Mouse (Mus musculus) liver, embryonic 16.5 days (tissue): ENCODE results near the gene Cpsf7. TPM values are rescaled to one million over a fixed set of nuclear protein-coding genes. Genes with fewer than 3 reads are reported as not detected.

ENCODE experiments used
- ATAC-seq: fragments of 200-750 bp; cut with Nextera tagmentation; 2 replicates; pipeline ENCODE4 v1.8.0; 2017; ENCODE audit warnings: low read depth, mild to moderate bottlenecking, moderate number of reproducible peaks, moderate library complexity
- H3K27ac ChIP-seq: fragments of 300-500 bp; sonication (generic); 2 replicates; pipeline ENCODE4 v1.5.1; 2014; ENCODE audit warnings: mild to moderate bottlenecking, low read length
- H3K27me3 ChIP-seq: fragments of 300-500 bp; sonication (generic); 2 replicates; pipeline ENCODE4 v1.6.1; 2014; ENCODE audit warnings: low read depth, low read length, mixed read lengths; ENCODE audit not compliant: control insufficient read depth, insufficient read depth
- H3K36me3 ChIP-seq: fragments of 300-500 bp; sonication (generic); 2 replicates; pipeline ENCODE4 v1.6.1; 2014; ENCODE audit warnings: mild to moderate bottlenecking; ENCODE audit not compliant: control insufficient read depth, insufficient read depth
- H3K4me1 ChIP-seq: fragments of 300-500 bp; sonication (generic); 2 replicates; pipeline ENCODE4 v1.6.1; 2014; ENCODE audit warnings: low read depth, low read length, mixed read lengths; ENCODE audit not compliant: control insufficient read depth
- H3K4me2 ChIP-seq: fragments of 300-500 bp; sonication (generic); 2 replicates; pipeline ENCODE4 v1.6.1; 2014; ENCODE audit warnings: low read depth, low read length, mixed read lengths
- H3K4me3 ChIP-seq: fragments of 300-500 bp; sonication (generic); 2 replicates; pipeline ENCODE4 v1.5.1; 2014; ENCODE audit warnings: low read depth, mild to moderate bottlenecking, low read length
- H3K9ac ChIP-seq: fragments of 300-500 bp; sonication (generic); 2 replicates; pipeline ENCODE4 v1.6.1; 2014; ENCODE audit warnings: low read depth, low read length
- H3K9me3 ChIP-seq: fragments of 300-500 bp; sonication (generic); replicated peaks from 2 replicates; pipeline ENCODE4 v1.6.1; 2016; ENCODE audit warnings: low read length; ENCODE audit not compliant: control insufficient read depth
- WGBS: fragments of 180-500 bp; shearing (Covaris S2); extraction: QIAGEN DNeasy Blood & Tissue Kit; methylation state at CpG from one replicate; pipeline ENCODE4 v1.1.7; 2014; ENCODE audit not compliant: insufficient replicate concordance; 5-methylcytosine and 5-hydroxymethylcytosine counted together
- polyA plus RNA-seq: library from polyadenylated mRNA; unstranded; fragments of >200 nt; fragmentation: Nextera tagmentation; extraction: Ambion mirVana; gene quantifications from 2 replicates; pipeline ENCODE4 v1.2.1, GENCODE M21; 2015

The Cpsf7 gene
- polyA plus RNA-seq, 1 experiment from 2014 or later: 14.0 TPM

DNA sequence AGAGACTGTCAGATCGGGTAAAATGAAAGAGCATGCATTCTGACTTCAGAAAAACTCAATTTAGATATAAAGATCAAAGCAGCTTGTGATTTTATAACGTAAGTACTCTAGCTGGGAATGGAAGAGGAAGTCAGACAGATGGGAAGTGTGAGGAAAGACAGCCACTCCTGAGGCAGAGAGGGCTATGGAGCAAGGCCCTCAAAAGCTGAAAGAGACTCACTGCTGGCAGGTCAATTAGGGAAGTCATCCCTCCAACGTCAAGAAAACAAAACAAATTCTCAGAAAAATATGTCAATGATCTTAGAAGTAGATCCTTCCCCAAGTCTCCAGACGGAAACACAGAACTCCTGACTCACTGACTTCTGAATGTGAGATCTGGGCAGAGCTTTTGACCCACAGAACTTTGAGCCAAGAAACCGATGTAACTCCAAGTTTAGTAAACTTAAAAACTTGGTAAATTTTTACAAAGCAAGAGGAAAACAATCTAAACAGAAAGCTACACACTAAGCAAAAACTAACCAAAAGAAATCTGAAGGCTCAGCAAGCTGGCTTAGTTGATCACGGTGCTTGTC is 14.2 kb upstream of the Cpsf7 start:
- WGBS: 65% methylated on average over 6 of the region's 6 CpGs
- ATAC-seq: no peak
- H3K4me3 ChIP-seq: no peak overlapping the region
- H3K27me3 ChIP-seq: no peaks in the 10 kb centered on the region
- H3K36me3 ChIP-seq: peaks cover 13% of the 10 kb centered on the region
- H3K4me1 ChIP-seq: no peaks in the 10 kb centered on the region
- H3K27ac ChIP-seq: no peak overlapping the region
- no peaks in the 10 kb centered on the region for H3K9me3 ChIP-seq
- H3K9ac ChIP-seq: no peak overlapping the region
- H3K4me2 ChIP-seq: no peak overlapping the region

DNA sequence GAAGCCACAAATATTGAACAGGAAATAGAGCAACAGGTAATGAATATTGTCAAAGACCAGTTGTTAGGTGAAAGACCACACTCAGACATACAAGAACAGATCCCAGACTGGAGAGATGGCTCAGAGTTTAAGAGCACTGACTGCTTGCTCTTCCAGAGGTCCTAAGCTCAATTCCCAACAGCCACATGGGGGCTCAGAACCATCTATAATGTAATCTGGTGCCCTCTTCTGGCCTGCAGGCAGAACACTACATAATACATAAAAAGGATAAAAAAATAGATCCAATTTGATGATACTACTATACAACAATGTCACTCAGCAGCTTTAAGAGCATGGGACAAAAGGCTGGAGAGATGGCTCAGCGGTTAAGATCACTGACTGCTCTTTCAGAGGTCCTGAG is 4.7 kb upstream of the Cpsf7 start:
- Histone ChIP-seq H3K4me3 (no peak overlapping the region), H3K4me2 (no peak overlapping the region), H3K4me1 (peaks cover 15% of the 10 kb centered on the region), H3K9me3 (no peaks in the 10 kb centered on the region), H3K27me3 (no peaks in the 10 kb centered on the region), H3K9ac (no peak overlapping the region), H3K36me3 (peaks cover 15% of the 10 kb centered on the region), H3K27ac (no peak overlapping the region)
- no peak for ATAC-seq
- 54% methylated on average over 1 of the region's 1 CpGs for WGBS

DNA sequence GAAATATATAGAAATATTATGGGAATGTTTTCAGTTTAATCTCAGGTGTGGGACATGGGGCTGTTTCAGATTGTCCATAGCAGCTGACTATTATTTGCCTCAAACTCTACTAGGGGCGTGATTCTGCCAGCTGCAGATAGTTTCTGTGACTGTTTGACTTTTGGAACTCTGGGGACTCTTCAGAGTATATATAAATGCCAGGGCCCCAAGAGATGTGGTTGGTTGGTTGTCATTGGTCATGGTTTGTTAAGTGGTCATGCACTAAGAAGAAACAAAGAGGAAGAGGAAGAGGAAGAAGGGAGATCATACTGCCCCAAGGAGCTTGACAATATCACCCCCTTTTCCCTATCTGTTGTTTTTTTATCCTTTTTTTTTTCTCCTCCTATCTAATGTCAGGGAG is 3.1 kb upstream of the Cpsf7 start:
- Histone ChIP-seq H3K4me1 (peaks cover 23% of the 10 kb centered on the region), H3K4me3 (no peak overlapping the region), H3K9ac (no peak overlapping the region), H3K9me3 (no peaks in the 10 kb centered on the region), H3K27me3 (no peaks in the 10 kb centered on the region), H3K4me2 (no peak overlapping the region), H3K27ac (no peak overlapping the region), H3K36me3 (peaks cover 6% of the 10 kb centered on the region)
- WGBS: 59% methylated on average over 1 of the region's 1 CpGs
- ATAC-seq: no peak

DNA sequence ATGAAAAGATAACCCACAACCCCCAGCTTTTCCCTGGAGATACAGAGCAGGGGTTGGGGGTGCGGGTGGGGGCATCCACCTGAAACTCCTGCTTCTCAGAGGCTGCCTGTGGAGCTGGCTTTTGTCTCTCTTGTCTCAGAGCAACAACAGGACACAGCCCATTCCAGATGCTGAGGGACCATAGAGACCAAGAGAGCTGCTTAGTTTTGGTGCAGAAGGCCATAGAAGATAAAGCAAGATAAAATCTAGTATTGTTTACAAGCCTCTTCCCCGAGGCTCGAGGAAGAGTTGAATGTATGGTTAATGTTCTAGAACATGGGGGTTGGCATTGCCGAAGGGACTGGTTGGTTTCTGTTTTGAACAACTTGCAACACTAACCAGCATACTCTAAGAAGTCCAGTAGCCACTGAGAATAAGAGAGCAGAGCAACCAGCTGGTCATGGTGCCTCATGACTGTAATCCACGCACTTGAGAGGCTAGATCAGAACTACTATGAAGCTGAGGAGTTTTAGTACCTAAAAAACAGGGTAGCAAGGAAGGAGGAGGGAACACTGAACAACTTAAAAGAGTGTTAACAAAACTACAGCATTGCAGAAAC is 1.5 kb upstream of the Cpsf7 start:
- H3K4me3 ChIP-seq: peak overlapping the region; percentile 42
- WGBS: 26% methylated on average over 5 of the region's 5 CpGs
- H3K9ac ChIP-seq: peak overlapping the region; percentile 62
- peaks cover 6% of the 10 kb centered on the region for H3K36me3 ChIP-seq
- no peaks in the 10 kb centered on the region for H3K9me3 ChIP-seq
- H3K4me2 ChIP-seq: peak overlapping the region; percentile 91
- no peaks in the 10 kb centered on the region for H3K27me3 ChIP-seq
- H3K27ac ChIP-seq: peak overlapping the region; percentile 69
- peaks cover 28% of the 10 kb centered on the region for H3K4me1 ChIP-seq
- no peak for ATAC-seq

DNA sequence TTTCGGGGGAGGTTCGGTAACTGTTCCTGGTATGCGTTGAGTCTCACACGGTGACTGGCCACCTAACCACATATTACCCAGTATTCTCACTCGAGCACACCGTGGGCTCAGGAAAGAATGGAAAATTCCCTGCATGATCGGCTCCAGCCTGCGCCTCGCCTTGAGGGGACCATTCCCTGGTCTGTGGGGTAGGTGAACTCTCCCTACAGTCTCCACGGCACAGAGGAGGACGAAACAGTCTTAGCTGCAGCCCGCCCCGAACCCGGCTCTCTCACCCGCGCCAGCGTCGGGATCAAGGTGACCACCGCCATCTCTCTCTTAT is 321 bp upstream of the Cpsf7 start:
- 0% methylated on average over 19 of the region's 19 CpGs for WGBS
- peak overlapping the region; percentile 91 for H3K4me2 ChIP-seq

DNA sequence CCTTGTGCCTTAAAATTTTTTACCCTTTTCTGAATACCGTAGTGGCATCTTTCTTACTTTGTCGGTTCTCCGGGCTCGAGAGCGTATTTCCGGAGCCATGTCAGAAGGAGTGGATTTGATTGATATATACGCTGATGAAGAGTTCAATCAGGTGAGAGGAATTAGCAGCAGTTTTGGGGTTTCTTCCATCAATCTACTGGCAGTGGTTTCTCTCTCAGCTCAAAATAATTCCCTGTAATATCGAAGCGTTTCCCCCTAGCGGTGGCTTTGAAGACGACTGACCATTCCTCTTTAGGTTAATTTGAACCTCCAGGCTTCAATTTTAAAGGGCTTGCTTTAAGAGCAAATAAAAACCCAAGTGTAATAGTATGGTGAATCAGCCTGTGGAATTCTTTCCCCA is 844 bp downstream of the Cpsf7 start, which contains the start of gene Sdhaf2:
Sdhaf2 (minus strand) TSS at position 233 of the 400 bp plus-strand sequence.
- Histone ChIP-seq H3K36me3 (peaks cover 17% of the 10 kb centered on the region), H3K4me2 (peak within 1 kb of the TSS; percentile 91), H3K9me3 (no peaks in the 10 kb centered on the region), H3K4me1 (peaks cover 26% of the 10 kb centered on the region), H3K4me3 (peak within 1 kb of the TSS; percentile 99), H3K27ac (peak within 1 kb of the TSS; percentile 98), H3K9ac (peak within 1 kb of the TSS; percentile 99), H3K27me3 (no peaks in the 10 kb centered on the region)
- no peak for ATAC-seq
- under 1% methylated on average over 11 of the region's 11 CpGs for WGBS

More for the DNA sequence above, 321 bp upstream of the Cpsf7 start:
- no peak for ATAC-seq
- Histone ChIP-seq H3K4me3 (peak overlapping the region; percentile 99), H3K36me3 (peaks cover 7% of the 10 kb centered on the region), H3K4me1 (peaks cover 28% of the 10 kb centered on the region), H3K27ac (peak overlapping the region; percentile 98), H3K9ac (peak overlapping the region; percentile 99), H3K9me3 (no peaks in the 10 kb centered on the region), H3K27me3 (no peaks in the 10 kb centered on the region)

DNA sequence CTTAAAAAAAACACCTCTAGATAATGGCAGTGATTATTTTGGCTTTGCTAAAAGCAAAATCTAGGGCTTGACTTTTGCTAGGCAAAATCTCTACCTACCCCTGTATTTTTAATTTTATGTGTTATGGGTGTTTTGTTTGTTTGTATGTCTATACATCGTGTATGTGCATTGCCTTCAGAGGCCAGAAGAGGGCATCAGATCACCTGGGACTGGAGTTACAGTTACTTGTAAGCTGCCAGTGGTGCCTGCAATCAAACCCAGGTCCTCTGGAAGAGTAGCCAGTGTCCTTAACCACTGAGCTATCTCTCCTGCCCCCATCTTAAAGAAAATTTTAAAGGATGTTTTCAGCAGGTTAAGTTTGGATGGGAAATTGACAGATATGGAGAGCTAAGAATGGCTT is 5.0 kb downstream of the Cpsf7 start:
- Histone ChIP-seq H3K4me2 (no peak overlapping the region), H3K9ac (no peak overlapping the region), H3K4me3 (no peak overlapping the region), H3K4me1 (peaks cover 13% of the 10 kb centered on the region), H3K27me3 (no peaks in the 10 kb centered on the region), H3K36me3 (peaks cover 49% of the 10 kb centered on the region), H3K27ac (no peak overlapping the region), H3K9me3 (no peaks in the 10 kb centered on the region)
- WGBS: 95% methylated on average over 1 of the region's 1 CpGs
- ATAC-seq: no peak

DNA sequence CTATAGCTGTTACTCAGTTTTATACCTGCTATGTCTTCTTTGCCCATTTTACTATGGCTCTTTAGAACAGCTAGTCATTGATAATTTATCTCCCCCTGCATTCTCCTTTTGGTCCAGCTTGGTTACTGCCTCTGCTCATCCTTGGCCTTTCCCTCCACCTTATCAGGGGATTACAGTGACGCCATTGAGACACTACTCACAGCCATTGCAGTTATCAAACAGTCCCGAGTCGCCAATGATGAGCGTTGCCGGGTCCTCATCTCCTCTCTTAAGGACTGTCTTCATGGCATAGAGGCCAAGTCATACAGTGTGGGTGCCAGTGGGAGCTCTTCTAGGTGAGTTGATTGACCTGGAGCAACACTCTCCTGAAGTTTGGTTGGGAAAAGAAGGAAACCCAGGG is 14.4 kb downstream of the Cpsf7 start:
- 38% methylated on average over 5 of the region's 5 CpGs for WGBS
- no peaks in the 10 kb centered on the region; the same call in 1 of the 2 replicates for H3K4me1 ChIP-seq
- H3K27ac ChIP-seq: no peak overlapping the region
- H3K27me3 ChIP-seq: no peaks in the 10 kb centered on the region
- peak; percentile 93 for ATAC-seq
- no peaks in the 10 kb centered on the region for H3K9me3 ChIP-seq
- peaks cover 77% of the 10 kb centered on the region for H3K36me3 ChIP-seq
- H3K9ac ChIP-seq: no peak overlapping the region
- no peak overlapping the region for H3K4me3 ChIP-seq
- no peak overlapping the region for H3K4me2 ChIP-seq

DNA sequence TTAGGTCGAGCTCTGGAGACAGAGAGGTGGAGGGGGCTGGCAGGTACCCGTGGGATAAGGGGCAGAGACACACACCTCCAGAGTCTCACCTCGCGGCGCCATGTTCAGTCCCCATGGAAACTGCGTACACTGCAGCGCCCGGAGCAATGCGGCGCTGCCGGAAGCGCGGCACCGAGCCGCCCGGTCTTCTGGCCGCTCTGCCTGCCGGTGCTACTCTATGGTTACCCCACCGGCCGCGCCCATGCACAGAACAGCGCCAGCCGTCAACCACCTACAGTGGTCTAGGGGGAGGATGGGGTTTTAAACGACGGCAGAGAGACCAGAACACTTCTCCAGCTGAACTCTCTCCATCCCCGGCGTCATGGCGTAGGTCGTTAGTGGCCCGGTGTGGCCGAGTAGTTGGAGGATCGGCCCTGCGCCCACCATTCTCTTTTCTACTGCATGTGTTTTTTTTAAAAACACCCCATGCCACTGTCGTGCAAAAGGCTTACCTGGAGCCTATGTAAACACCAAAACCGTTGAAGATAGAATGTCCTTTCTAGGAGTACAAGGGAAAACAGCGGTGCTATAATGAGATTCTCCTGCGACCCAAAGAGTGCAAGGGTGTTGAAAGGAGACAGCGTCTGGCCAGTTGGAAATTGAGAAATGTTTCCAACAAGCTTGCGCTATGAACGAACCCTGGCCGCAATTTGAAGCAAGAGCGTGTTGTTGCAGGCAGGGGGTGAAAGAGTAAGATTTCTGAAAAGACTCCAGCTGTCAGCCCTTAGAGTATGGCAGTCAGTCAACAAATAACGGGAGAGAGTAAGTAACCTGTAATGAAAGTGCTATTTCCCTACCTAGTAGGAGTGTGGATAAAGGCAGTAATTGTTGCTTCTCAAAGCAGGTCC is 30.8 kb downstream of the Cpsf7 start, which contains the start of gene Tmem216:
Tmem216 (minus strand) TSS at position 615 of the 887 bp plus-strand sequence.
- Histone ChIP-seq H3K9ac (peak within 1 kb of the TSS; percentile 82), H3K27ac (peak within 1 kb of the TSS; percentile 78), H3K27me3 (no peaks in the 10 kb centered on the region), H3K9me3 (no peaks in the 10 kb centered on the region), H3K36me3 (peaks cover 3% of the 10 kb centered on the region; the same call in 1 of the 2 replicates), H3K4me3 (peak within 1 kb of the TSS; percentile 75), H3K4me2 (peak within 1 kb of the TSS; percentile 74), H3K4me1 (peaks cover 12% of the 10 kb centered on the region)
- WGBS: 2% methylated on average over 43 of the region's 43 CpGs
- ATAC-seq: peak; percentile 99
